Mouse (Mus musculus) activated CD4-positive, CD25-positive, alpha-beta regulatory T cell, adult 4 months (primary cell): ENCODE measurements around the gene Csdc2. TPM values are rescaled to one million over a fixed set of nuclear protein-coding genes. Genes with fewer than 3 reads are reported as not detected.

Source experiments
- ATAC-seq: one replicate; pipeline ENCODE4 v1.8.0; 2017
- polyA plus RNA-seq, 2 experiments: library from polyadenylated mRNA; unstranded; fragments of 100-300 nt; shearing (Covaris generic); gene quantifications; one replicate each; pipeline ENCODE4 v1.2.1; 2017

Gene Csdc2
- polyA plus RNA-seq, 2 experiments from 2014 or later = not detected

DNA sequence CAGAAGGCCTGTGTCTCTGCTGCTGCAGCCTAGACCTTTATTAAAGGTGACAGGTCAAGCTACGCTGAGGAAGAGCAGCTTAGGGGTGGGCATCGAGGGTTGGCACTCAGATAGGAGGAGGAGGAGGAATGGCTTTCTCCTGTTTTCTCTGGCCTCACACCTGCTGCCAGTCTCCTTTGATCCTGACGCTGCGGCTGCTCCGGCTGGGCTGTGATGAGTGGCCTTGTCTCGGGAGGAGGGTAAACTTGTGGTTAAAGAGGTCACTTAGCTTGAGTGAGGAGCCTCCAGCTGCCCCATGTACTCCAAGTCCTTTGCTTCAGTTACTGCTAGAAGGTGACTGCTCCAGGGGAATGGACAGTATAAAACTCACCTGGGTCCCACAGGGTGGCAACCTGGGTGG, 57.4 kb downstream of the Csdc2 start:
- no peak for ATAC-seq

Other genes starting within 250 kb of the Csdc2 start
- under 1 TPM; 0.46 to 0.78 TPM for gene Chadl, start 239.5 kb upstream of the Csdc2 start, polyA plus RNA-seq
- gene Zc3h7b, start 191.7 kb upstream of the Csdc2 start, polyA plus RNA-seq = 1 to 10 TPM; 5.2 to 7.1 TPM
- 10 to 100 TPM; 39.7 to 56.1 TPM for gene Rangap1, start 191.2 kb upstream of the Csdc2 start, polyA plus RNA-seq
- 1 to 10 TPM; 5.2 to 7.3 TPM for gene Tef, start 134.3 kb upstream of the Csdc2 start, polyA plus RNA-seq
- gene Tob2, start 78.0 kb upstream of the Csdc2 start, polyA plus RNA-seq = 10 to 100 TPM; 25.8 to 45.6 TPM
- 100 to 1,000 TPM in 1 of 2 experiments, 10 to 100 TPM in 1; 91.8 to 102 TPM for gene Phf5a, start 64.8 kb upstream of the Csdc2 start, polyA plus RNA-seq
- gene Aco2, start 64.5 kb upstream of the Csdc2 start, polyA plus RNA-seq = 100 to 1,000 TPM in 1 of 2 experiments, 10 to 100 TPM in 1; 84.4 to 105 TPM
- 10 to 100 TPM; 21.1 to 31.2 TPM for gene Polr3h, start 10.5 kb upstream of the Csdc2 start, polyA plus RNA-seq
- 10 to 100 TPM; 22.5 to 24.6 TPM for gene Pmm1, start 24.2 kb downstream of the Csdc2 start, polyA plus RNA-seq
- gene 1700029P11Rik, start 43.8 kb downstream of the Csdc2 start, polyA plus RNA-seq = not detected
- gene Xrcc6, start 51.1 kb downstream of the Csdc2 start, polyA plus RNA-seq = 10 to 100 TPM; 50.9 to 58.1 TPM
- gene Desi1, start 97.1 kb downstream of the Csdc2 start, polyA plus RNA-seq = 10 to 100 TPM; 10.1 to 16.2 TPM
- gene Snu13, start 110.8 kb downstream of the Csdc2 start, polyA plus RNA-seq = 100 to 1,000 TPM; 170 to 212 TPM
- not detected for gene 4930407I10Rik, start 122.4 kb downstream of the Csdc2 start, polyA plus RNA-seq
- not detected for gene Mei1, start 133.2 kb downstream of the Csdc2 start, polyA plus RNA-seq
- 10 to 100 TPM; 23.4 to 28.1 TPM for gene Ccdc134, start 191.2 kb downstream of the Csdc2 start, polyA plus RNA-seq
- gene Srebf2, start 210.4 kb downstream of the Csdc2 start, polyA plus RNA-seq = 10 to 100 TPM; 32.6 to 51.4 TPM